Comparison of ENCODE assay signal across 8 mouse cellular contexts in the genomic region with DNA sequence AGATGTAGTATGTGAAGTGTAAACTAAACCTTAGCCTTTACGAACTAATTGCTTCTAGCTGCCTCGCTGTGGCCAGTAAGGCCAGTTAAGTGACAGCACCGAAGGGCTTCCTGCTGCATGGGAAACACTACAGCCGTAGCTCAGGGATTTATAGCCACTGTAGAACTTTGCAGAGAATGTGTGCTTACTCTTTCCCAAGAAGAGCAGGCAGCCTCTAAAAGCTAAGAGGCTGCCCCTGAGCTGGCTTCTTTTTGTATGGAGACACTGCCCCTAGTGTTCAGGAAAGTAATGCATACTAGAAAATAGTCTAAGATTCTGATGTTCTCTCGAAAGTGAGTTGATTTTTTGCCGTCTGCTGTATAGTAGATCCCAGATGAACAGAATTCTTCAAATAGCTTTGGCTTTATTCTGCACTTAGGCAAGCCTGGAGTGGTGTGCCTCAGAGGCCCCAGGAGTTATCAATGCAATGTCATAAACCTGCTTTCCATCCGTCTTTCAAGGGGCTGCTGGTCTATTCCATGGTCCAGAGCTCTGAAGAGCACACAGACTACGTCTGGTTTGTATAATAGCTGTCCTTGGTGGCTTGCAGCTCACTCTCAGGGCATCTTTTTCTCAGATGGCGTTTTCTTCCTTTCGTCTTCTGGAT.
DNase-seq lines count a peak whose midpoint lies in the region; ATAC-seq and TF ChIP-seq lines count a peak whose summit lies in the region.

No protein-coding gene starts in this region.

- no peaks in the 10 kb centered on the region for H3K4me1 ChIP-seq in forebrain, embryonic 11.5 days (replicated peaks; ENCODE audit: control insufficient read depth, insufficient read depth, low read length)
- H3K4me1 ChIP-seq in forebrain, embryonic 10.5 days, result peaks cover 6% of the 10 kb centered on the region
- peaks cover 0 to 19% of the 10 kb centered on the region in 2 experiments; a peak in 2 of 4 replicates for H3K4me1 ChIP-seq in CH12.LX (ENCODE audit: control insufficient read depth in 1 of 2, insufficient read depth in 2 of 2)
- H3K4me1 ChIP-seq in embryonic facial prominence, embryonic 11.5 days (ENCODE audit: control insufficient read depth, insufficient read depth, low read length), result no peaks in the 10 kb centered on the region
- H3K4me1 ChIP-seq in hindbrain, postnatal 0 days (ENCODE audit: insufficient read depth, low read length), result no peaks in the 10 kb centered on the region; the same call in 1 of the 2 replicates
- H3K4me1 ChIP-seq in stomach, embryonic 16.5 days (ENCODE audit: control insufficient read depth, insufficient read depth, low read length), result peaks cover 7% of the 10 kb centered on the region

- no peaks in the 10 kb centered on the region for H3K36me3 ChIP-seq in forebrain, embryonic 11.5 days (ENCODE audit: control insufficient read depth, insufficient read depth, low read length)
- H3K36me3 ChIP-seq in forebrain, embryonic 10.5 days (replicated peaks), result no peaks in the 10 kb centered on the region
- no peaks in the 10 kb centered on the region for H3K36me3 ChIP-seq in CH12.LX (replicated peaks in 1 of 2; ENCODE audit: control insufficient read depth in 1 of 2, insufficient read depth in 1 of 2, low read length in 1 of 2)
- H3K36me3 ChIP-seq in embryonic facial prominence, embryonic 11.5 days (replicated peaks; ENCODE audit: control insufficient read depth, insufficient read depth, low read depth, low read length), result no peaks in the 10 kb centered on the region
- no peaks in the 10 kb centered on the region for H3K36me3 ChIP-seq in hindbrain, postnatal 0 days (ENCODE audit: insufficient read depth, low read length)
- no peaks in the 10 kb centered on the region for H3K36me3 ChIP-seq in stomach, embryonic 16.5 days (ENCODE audit: control insufficient read depth, insufficient read depth, low read length)

- in situ Hi-C loops in CH12.LX (cut with MboI; ENCODE audit: low pct_ligation_motif_present, low pct_unique_long_range_greater_than_20kb, low sequenced_read_pairs), result no loop called here

- H3K9me3 ChIP-seq in forebrain, embryonic 11.5 days (ENCODE audit: control insufficient read depth, low read length), result no peaks in the 10 kb centered on the region
- H3K9me3 ChIP-seq in forebrain, embryonic 10.5 days, result no peaks in the 10 kb centered on the region
- no peaks in the 10 kb centered on the region for H3K9me3 ChIP-seq in CH12.LX (replicated peaks; ENCODE audit: low read length)
- no peaks in the 10 kb centered on the region for H3K9me3 ChIP-seq in embryonic facial prominence, embryonic 11.5 days (replicated peaks; ENCODE audit: control insufficient read depth, low read length)
- no peaks in the 10 kb centered on the region for H3K9me3 ChIP-seq in hindbrain, postnatal 0 days (ENCODE audit: low read length)
- no peaks in the 10 kb centered on the region for H3K9me3 ChIP-seq in stomach, embryonic 16.5 days (replicated peaks; ENCODE audit: control insufficient read depth, low read length)

- peak; percentile 65 to 76 for TF ChIP-seq CTCF in CH12.LX (conservative IDR thresholded peaks at IDR 0.05 in 1 of 2, IDR thresholded peaks at IDR 0.05 in 1 of 2; ENCODE audit: low read depth in 2 of 2, low read length in 2 of 2)
- peak; percentile 76 for TF ChIP-seq CTCF in hindbrain, postnatal 0 days (IDR thresholded peaks at IDR 0.05; ENCODE audit: low read depth)

- H3K79me2 ChIP-seq in CH12.LX (replicated peaks; ENCODE audit: control insufficient read depth, extremely low read depth, insufficient read depth, poor library complexity, severe bottlenecking), result no peaks in the 10 kb centered on the region

- no peaks in the 10 kb centered on the region for H3K27me3 ChIP-seq in forebrain, embryonic 11.5 days (ENCODE audit: control insufficient read depth, insufficient read depth, low read length)
- peaks cover 7% of the 10 kb centered on the region for H3K27me3 ChIP-seq in forebrain, embryonic 10.5 days (ENCODE audit: poor library complexity, severe bottlenecking)
- no peaks in the 10 kb centered on the region for H3K27me3 ChIP-seq in CH12.LX (replicated peaks)
- no peaks in the 10 kb centered on the region for H3K27me3 ChIP-seq in embryonic facial prominence, embryonic 11.5 days (ENCODE audit: control insufficient read depth, insufficient read depth, low read length)
- H3K27me3 ChIP-seq in hindbrain, postnatal 0 days (ENCODE audit: insufficient read depth, low read length), result no peaks in the 10 kb centered on the region
- H3K27me3 ChIP-seq in stomach, embryonic 16.5 days (ENCODE audit: control insufficient read depth, insufficient read depth, low read length), result no peaks in the 10 kb centered on the region

- DNase-seq in forebrain, embryonic 11.5 days (ENCODE audit: low spot score), result no peak
- DNase-seq in forebrain, embryonic 10.5 days (ENCODE audit: extremely low spot score, low spot score), result no peak
- DNase-seq in CH12.LX (ENCODE audit: extremely low read depth), result peak; percentile 29
- DNase-seq in embryonic facial prominence, embryonic 11.5 days (ENCODE audit: low spot score), result peak; percentile 81
- peak; percentile 83 for DNase-seq in hindbrain, postnatal 0 days (ENCODE audit: low spot score)
- DNase-seq in lung, postnatal 10 days, result peak; percentile 48
- DNase-seq in urinary bladder, postnatal 4 days (ENCODE audit: low spot score in 2 of 2), result no peak

- 65% methylated on average over 10 of the region's 10 CpGs for WGBS in forebrain, embryonic 11.5 days
- WGBS in forebrain, embryonic 10.5 days, result 64% methylated on average over 10 of the region's 10 CpGs
- 48% methylated on average over 10 of the region's 10 CpGs for WGBS in embryonic facial prominence, embryonic 11.5 days
- WGBS in hindbrain, postnatal 0 days, result 51% methylated on average over 10 of the region's 10 CpGs
- 29% methylated on average over 10 of the region's 10 CpGs for WGBS in stomach, embryonic 16.5 days

- no peak overlapping the region for H3K4me2 ChIP-seq in forebrain, embryonic 11.5 days (ENCODE audit: low read depth, low read length, severe bottlenecking)
- H3K4me2 ChIP-seq in CH12.LX (ENCODE audit: insufficient read depth, low read depth, poor library complexity, severe bottlenecking), result peak overlapping the region; percentile 59
- no peak overlapping the region for H3K4me2 ChIP-seq in embryonic facial prominence, embryonic 11.5 days (ENCODE audit: low read depth, low read length)
- no peak overlapping the region for H3K4me2 ChIP-seq in hindbrain, postnatal 0 days (ENCODE audit: low read depth, low read length)
- no peak overlapping the region for H3K4me2 ChIP-seq in stomach, embryonic 16.5 days (ENCODE audit: low read depth, low read length)

- no peak for TF ChIP-seq POLR2A in CH12.LX (IDR thresholded peaks at IDR 0.05; ENCODE audit: low read depth, low read length)

- no peak overlapping the region for H3K27ac ChIP-seq in forebrain, embryonic 11.5 days (ENCODE audit: low read depth, low read length)
- H3K27ac ChIP-seq in forebrain, embryonic 10.5 days, result no peak overlapping the region
- no peak overlapping the region for H3K27ac ChIP-seq in CH12.LX (ENCODE audit: insufficient read depth, low read depth)
- H3K27ac ChIP-seq in embryonic facial prominence, embryonic 11.5 days (replicated peaks; ENCODE audit: low read depth, low read length), result no peak overlapping the region
- H3K27ac ChIP-seq in hindbrain, postnatal 0 days, result no peak overlapping the region
- H3K27ac ChIP-seq in stomach, embryonic 16.5 days (ENCODE audit: low read length), result peak overlapping the region; percentile 12; the same call in 1 of the 2 replicates

- TF ChIP-seq EP300 in CH12.LX (IDR thresholded peaks at IDR 0.05; ENCODE audit: low read length), result no peak

- dilution Hi-C loops in CH12.LX (cut with MboI; ENCODE audit: extremely low pct_ligation_motif_present, extremely low pct_unique_long_range_greater_than_20kb, low sequenced_read_pairs), result no loop called here

- H3K4me3 ChIP-seq in forebrain, embryonic 11.5 days (ENCODE audit: low read depth, low read length), result no peak overlapping the region
- no peak overlapping the region for H3K4me3 ChIP-seq in forebrain, embryonic 10.5 days
- no peak overlapping the region for H3K4me3 ChIP-seq in CH12.LX (replicated peaks in 1 of 3; ENCODE audit: low read depth in 2 of 3, low read length in 2 of 3, poor library complexity in 1 of 3)
- H3K4me3 ChIP-seq in embryonic facial prominence, embryonic 11.5 days (ENCODE audit: low read depth, low read length), result no peak overlapping the region
- no peak overlapping the region for H3K4me3 ChIP-seq in hindbrain, postnatal 0 days (ENCODE audit: low read length)
- no peak overlapping the region for H3K4me3 ChIP-seq in stomach, embryonic 16.5 days (replicated peaks; ENCODE audit: low read length)

- H3K9ac ChIP-seq in forebrain, embryonic 11.5 days (ENCODE audit: low read length), result no peak overlapping the region
- no peak overlapping the region for H3K9ac ChIP-seq in CH12.LX (ENCODE audit: insufficient read depth, low read depth)
- H3K9ac ChIP-seq in embryonic facial prominence, embryonic 11.5 days (replicated peaks; ENCODE audit: low read length), result no peak overlapping the region
- no peak overlapping the region for H3K9ac ChIP-seq in hindbrain, postnatal 0 days (replicated peaks; ENCODE audit: low read length)
- 0 out of 2 replicates have a peak overlapping the region, but pooled peaks have one; percentile 40 for H3K9ac ChIP-seq in stomach, embryonic 16.5 days (ENCODE audit: low read length)

- TF ChIP-seq RAD21 in CH12.LX (IDR thresholded peaks at IDR 0.05; ENCODE audit: low read depth, low read length), result peak; percentile 76

- 0 out of 2 replicates have a peak, but pooled peaks have one; percentile 53 for ATAC-seq in forebrain, embryonic 11.5 days (replicated peaks; ENCODE audit: low FRiP score)
- no peak; the same call in 1 of the 2 replicates for ATAC-seq in embryonic facial prominence, embryonic 11.5 days (replicated peaks; ENCODE audit: insufficient number of reproducible peaks, low FRiP score, low TSS enrichment, low read depth)
- peak; percentile 74 for ATAC-seq in hindbrain, postnatal 0 days
- peak; percentile 74; the same call in 1 of the 2 replicates for ATAC-seq in stomach, embryonic 16.5 days (ENCODE audit: insufficient read depth, low FRiP score)

TF ChIP-seq in CH12.LX, 34 proteins besides CTCF, POLR2A, EP300 and RAD21:
- no peak for TF ChIP-seq BHLHE40 (IDR thresholded peaks at IDR 0.05; ENCODE audit: low read depth, low read length)
- no peak for TF ChIP-seq IRF4 (IDR thresholded peaks at IDR 0.05; ENCODE audit: low read depth, low read length)
- TF ChIP-seq MAFK (IDR thresholded peaks at IDR 0.05; ENCODE audit: insufficient replicate concordance, low read length), result no peak
- TF ChIP-seq ZC3H11A (IDR thresholded peaks at IDR 0.05; ENCODE audit: low read depth, low read length), result no peak
- peak; percentile 51 for TF ChIP-seq SMC3 (IDR thresholded peaks at IDR 0.05; ENCODE audit: low read depth, low read length)
- TF ChIP-seq ZNF384 (IDR thresholded peaks at IDR 0.05; ENCODE audit: low read depth, low read length), result no peak
- no peak for TF ChIP-seq SIN3A (IDR thresholded peaks at IDR 0.05; ENCODE audit: low read length)

Comparison
In these comparisons a context has a peak if more than half of its experiments do, and no peak if none do; other contexts are left out.
1. DNase-seq: peak in CH12.LX (single experiment), embryonic facial prominence, embryonic 11.5 days (single experiment), hindbrain, postnatal 0 days (single experiment) and lung, postnatal 10 days (single experiment); none in forebrain, embryonic 11.5 days (single experiment), forebrain, embryonic 10.5 days (single experiment) and urinary bladder, postnatal 4 days (0 of 2).